Mouse (Mus musculus) adrenal gland, postnatal 10 days (tissue): ENCODE data around the gene Hoxa9. TPM values are rescaled to one million over a fixed set of nuclear protein-coding genes. Genes with fewer than 3 reads are reported as not detected.

ENCODE experiments used
- DNase-seq: peaks from one replicate; pipeline ENCODE4 v3.0.0; 2021; ENCODE audit warnings: mixed read lengths
- total RNA-seq, 2 experiments: library from RNA; stranded (reverse); gene quantifications; 2 replicates each; pipeline ENCODE4 v1.2.3; 2021

Gene Hoxa9
- total RNA-seq, 2 experiments from 2014 or later, result 3.0 to 4.4 TPM

DNA sequence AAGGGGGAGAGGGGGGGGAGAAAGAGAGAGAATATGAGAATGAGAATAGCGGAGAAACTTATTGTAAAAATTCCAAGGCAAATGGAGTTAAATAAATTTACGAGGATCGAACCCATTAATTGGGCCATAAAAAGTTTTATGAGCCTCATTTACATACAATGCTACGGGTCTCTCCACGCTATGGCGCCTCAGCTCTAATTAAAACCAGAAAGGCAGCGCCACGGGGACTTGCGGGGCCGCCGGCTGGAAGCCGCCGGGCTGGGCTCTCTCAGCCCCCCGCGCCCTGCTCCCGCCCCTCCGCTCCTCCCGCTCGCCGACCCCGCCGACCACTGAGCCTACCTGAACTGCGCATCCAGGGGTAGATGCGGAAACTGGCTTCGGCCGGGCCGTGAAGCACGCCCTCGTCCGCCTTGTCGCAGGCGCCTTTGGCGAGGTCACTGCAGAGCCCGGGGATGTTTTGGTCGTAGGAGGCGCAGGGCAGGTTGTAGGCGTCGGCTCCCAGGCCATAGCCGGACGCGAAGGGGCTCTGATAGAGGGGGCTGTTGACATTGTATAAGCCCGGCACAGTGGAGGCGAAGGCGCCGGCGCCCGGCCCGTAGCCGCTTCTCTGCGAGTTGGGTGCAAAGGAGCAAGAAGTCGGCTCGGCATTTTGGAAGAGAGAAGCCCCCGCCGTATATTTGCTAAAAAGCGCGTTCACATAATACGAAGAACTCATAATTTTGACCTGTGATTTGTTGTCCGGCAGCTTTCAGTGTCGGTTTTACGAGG, 14.0 kb downstream of the Hoxa9 start:
- peak; percentile 67 for DNase-seq

DNA sequence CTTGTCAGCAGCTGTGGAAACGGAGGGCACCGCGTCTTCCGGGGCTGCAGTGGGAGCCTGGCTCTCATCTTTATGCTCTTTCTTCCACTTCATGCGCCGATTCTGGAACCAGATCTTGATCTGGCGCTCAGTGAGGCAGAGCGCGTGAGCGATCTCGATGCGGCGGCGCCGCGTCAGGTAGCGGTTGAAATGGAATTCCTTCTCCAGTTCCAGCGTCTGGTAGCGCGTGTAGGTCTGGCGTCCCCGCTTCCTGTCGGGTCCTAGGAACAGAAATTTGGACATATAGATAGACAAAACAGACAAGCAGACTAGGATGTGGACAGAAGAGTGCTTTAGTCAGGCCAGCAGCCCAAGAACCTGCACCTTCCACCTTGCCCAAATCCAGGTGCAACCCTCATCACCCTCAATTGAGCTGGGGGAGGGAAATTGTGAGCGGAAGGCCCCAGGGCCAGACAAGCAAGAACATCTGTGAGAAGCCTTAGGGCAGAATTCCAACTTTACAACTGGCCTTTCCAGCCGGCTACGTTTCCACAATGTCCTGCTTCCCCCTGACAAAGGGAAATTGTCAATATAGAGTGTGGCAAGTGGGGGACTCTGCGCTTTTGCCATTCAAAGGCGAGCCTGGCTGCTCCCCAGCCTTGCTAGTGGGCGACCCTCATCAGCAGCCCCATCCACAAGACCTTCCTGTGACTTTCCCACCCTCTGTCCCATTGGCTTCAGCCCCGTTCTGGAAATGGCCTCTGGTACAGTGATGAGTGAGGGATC, 14.9 kb downstream of the Hoxa9 start:
- peak; percentile 42 for DNase-seq

DNA sequence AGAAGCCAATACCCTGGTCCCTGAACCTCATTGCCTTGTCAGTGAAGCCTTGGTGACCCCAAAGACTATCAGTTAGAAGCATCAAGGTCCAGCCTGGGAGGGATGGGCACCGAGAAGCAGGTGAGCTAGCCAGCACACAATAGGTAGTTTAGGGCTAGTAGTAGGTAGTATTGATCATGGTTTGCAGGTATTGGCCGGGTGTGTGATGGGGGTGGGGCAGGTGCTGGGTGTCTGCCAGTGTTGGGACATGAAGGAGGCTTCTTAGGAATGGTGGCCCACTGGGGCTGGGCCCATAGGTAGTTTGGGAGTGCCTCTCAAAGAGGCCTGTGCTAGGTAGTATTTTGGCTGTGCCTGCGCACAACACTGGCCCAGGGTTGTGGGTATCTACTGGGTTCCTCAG, 15.8 kb downstream of the Hoxa9 start:
- DNase-seq, result no peak

DNA sequence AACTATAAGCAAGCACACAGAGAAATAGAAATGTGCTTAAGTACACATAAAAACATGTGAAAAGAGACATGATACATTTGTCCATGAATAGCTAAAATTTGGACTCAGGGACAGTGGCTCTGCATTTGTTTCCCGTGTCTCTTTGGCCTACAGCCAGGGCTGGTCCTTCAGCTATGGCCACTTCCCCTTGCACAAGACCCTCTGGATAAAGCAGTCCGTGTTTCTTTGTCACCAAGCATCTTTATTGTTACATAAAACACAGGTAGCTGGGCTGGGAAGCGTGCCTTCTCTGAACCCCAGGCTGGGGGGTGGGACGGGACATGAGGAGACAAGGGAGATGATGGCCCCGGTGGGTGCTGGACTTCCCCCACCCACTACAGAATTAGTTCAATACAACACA, 16.6 kb downstream of the Hoxa9 start:
- no peak for DNase-seq

DNA sequence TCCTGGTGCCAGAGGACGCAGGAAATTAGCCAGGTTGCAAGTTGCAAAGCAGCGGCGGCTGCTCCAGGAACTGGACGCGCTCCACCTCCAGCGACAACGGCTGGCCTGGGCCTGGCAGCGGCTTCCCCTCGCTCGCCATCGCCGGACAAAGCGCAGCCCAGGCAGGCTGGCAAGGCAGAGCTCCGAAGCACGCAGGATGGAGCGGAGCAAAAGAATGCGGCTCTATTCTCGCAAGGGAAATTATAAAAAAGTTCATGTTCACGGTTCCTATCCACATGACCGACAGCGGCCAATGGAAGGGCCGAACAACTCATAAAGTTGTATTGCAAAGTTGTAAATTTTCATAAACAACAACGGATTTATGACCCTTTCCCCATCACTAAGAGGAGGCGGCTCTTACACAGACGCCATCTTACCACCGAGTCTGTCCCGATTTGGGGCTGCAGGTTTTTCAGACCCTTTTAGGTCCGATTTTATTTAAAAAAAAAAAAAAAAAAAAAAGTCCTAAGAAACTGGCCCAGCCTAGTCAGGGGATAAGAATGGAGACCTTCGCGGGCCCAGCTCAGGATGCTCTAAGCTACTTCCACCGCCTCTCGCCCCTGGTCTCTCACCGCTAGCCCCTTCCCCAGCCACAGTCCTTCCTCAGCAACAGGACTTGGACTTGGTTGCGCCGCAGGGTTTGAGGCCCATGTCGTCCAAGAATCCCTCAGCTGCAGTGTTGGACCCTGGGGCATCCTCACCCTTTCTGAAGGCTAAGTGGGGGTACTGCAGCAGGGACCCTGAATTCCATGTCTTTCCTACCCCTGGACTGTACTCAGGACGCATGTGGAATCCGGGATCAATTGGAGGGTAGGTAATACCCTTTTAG, 17.5 kb downstream of the Hoxa9 start, which contains the start of the genes Hoxa3 and Gm28308:
Hoxa3 (minus strand) TSS at position 218 of the 868 bp plus-strand sequence.
Gm28308 (minus strand) TSS at position 221 of the 868 bp plus-strand sequence.
- DNase-seq, result peak; percentile 85

DNA sequence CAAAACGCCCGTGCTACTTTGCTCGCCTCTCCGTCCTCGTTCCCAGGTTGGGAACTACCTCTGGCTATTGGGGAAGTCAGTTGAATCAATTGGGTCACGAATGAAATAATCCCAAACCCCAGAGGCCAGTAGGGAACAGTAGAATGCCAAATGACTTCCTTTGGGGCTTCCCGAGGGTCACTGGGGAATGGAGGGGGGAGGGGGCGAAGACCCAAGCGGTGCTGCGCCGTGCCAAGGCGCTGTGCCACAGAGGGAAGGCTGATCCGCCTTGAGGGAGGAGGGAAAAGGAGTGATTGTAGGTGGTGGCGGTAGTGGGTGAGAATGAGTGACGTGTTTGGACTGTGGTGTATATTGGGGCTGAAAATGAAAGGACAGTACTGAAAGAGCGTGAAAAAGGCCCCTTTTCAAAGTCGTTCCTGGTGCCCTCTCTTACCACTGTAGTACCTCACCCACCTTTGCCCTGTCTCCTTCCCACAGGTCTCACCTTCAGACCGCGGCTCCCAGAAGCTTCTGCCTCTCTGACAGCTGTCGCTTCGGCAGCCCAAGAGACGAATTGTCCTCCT, 18.3 kb downstream of the Hoxa9 start:
- peak; percentile 82 for DNase-seq

DNA sequence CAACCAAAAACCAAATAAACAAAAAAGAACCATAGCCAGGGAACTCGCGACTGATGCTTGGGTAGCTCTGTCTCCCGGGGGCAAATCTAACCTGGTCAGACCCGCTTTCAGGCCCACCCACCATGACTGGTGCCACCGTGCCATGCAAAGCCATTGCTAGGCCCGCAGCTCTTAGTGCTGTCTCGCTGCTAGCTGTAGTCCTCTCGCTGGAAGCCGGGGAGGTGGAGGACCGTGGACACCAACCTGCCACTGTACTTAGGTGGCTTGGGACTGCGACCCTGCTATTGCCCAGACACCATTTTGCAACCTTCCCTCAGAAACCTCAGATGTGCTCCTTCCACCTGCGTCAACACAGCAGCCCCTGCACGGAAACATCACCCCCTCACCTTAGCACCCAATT, 18.9 kb downstream of the Hoxa9 start:
- peak; percentile 36 for DNase-seq

DNA sequence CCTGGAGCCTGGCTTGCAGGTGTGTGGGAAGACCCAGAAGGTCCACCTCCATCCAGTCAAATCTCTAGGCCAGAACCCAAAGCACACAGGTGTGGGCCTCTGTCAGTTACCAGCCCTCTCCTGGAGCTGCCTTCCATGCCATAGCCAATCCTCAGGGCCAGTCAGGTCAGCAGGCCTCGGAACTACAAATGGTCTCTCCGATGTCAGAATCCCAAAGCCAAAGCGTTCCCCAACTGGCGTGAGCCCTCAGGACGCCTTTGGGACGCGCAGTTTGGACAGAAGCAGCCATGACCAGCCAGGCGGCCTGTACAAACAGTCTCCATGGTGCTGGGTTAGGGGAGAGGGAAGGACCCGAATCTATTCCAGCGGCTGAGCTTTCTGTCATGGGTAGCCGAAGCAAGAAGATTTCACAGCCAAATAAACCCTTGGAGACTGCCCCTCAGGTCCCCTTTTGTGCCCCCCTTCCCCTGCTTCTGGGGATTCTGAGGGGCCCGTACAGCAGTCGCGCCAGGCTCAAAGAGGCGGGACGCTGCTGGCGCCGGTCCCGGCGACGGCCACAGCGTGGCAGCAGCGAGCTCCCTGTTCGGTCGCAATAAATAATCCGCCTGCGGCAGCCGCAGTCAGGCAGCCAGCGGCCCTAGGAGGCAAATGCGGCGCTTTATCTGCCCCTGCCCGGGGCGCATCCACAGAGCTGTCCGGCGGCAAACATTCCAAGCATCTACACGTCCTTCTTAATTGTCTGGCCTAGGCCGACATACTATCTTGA, 19.5 kb downstream of the Hoxa9 start:
- peak; percentile 92 for DNase-seq

DNA sequence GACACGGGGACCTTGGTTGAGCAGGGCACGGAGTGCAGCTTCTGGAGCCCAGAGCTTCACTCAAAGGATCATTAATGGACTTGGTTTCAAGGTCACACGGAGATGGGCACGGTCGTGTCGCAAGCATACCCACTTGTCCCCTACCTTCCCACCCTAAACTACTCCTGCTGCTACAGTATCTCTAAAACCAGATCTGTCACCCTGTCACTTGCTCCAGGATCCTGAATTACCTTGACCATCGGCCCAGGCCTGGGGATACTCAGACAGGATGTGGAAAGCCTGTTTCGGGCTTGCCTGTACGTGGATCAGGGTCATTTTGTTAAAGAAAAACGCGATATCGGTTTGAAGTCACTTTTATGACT, 21.2 kb downstream of the Hoxa9 start:
- peak; percentile 38 for DNase-seq

DNA sequence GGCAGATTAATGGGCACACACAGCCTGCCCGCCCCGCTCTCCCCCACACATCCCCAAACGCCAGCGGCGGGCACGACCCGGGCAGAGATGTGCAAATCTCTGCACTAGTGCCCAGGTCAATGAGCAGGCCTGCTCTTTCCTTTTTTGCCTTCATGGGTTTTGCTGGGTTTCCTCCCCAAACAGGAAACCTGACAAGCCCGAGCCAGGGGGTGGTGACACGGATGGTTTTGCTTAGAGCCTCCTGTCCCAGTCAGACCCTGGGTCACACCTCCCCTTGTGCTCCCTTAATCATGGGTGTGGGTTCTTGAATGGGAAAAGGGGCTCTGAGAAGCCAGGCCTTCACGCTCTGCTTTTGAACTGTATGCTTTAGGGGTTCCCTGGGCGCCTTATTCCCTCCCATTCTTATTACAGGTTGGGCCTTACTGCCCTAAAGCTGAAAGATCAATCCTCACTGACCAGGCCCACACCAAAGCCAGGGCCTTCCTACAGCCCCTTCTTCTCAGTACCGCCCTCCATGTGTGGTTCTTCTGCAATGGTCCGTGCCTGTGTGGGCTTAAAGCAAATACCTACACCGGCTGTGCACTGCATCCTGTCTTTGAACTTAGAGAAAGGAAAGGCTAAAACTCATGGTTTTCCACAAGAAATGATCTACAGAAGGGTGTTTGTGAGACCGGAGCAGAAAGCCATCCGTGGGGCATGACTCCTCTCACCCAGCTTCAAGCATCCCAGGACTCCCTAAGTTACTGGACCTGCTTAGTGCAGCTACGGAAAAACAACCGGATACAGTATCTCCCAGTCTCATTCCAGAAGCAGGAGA, 21.8 kb downstream of the Hoxa9 start:
- no peak for DNase-seq

DNA sequence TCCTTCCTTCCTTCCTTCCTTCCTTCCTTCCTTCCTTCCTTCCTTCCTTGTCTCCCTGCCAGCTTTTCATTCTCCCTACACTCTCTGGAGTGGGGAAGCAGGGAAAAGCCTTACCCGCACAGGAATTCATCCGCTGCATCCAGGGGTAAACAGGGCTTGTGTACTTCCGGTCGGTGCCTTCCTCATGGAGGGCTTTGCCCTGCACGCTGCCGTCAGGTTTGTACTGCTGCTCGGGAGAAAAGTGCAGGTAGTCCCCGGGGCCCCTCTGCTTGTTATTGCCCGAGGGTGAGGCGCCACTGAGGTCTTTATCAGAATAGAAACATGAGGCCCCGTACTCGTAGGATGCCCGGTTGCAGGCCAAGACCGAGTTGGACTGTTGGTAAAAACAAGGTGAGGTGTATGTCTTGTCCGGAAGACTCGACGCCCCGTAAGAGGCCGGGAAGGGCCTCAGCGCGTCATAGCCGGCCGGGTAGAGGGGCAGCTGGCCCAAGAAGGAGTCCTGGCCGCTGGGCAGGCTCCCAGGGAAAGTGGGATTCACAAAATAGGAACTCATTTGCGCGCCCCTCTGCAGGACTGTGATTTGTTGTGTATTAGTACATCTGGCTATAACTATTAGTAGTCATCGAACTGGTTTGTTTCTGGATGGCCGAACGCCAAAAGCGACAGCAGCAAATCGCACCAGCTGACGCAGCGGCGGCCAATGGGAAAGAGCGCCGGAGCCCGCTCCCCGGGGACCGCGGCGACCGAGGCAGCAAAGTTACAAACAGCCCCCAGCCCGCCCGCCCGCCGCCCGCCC, 22.6 kb downstream of the Hoxa9 start, which contains the start of gene Hoxa6:
Hoxa6 (minus strand) TSS at position 651 of the 796 bp plus-strand sequence.
- DNase-seq, result peak; percentile 86

DNA sequence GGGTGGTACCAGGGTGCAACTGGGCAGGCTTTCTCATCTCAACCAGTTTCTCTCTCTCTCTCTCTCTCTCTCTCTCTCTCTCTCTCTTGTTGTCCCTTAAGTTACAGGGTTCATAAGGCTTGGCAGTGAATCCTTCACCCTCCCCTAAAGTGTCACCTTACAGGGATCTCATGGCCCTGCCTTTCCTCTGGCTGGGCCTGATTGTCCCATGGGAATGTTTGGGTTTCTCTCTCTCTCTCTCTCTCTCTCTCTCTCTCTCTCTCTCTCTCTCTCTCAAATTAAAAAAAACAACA, 23.3 kb downstream of the Hoxa9 start:
- no peak for DNase-seq

DNA sequence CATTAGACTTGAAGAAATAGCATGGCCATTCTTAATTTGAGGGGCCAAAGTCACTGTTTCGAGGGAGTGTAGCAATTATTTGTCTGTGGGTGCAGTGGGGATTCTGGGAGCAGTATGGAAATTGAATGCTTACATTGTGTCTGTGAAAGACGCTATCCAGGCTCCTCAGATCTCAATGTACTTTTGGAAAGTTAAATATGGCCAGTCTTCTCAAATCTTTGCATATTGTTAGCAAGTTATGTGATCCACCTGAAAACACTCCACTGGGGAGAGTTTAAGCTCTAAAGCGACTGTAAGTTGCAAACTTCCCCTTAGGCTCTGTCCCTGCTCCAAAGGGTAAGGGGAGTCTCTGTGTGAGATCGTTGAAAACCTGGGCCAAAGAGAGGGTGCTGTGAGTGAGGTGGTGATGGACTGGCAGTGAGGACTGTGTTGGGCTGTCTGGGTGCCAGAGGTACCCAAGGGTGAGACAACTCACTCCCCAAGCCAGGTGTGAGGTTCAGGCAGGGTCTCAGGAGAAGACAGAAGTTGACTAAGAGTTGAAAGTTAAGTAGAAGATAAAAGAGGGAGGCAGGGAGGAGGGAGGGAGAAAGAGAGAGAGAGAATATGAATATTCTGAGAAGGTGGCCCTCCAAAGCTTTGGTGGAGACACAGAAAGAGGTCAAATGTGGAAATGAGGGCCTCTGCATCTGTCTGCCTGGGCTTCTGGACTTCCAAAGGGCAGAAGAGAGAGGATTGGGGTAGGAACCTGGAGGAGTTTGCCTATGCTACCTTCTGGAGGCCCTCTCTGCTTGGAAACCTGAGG, 23.8 kb downstream of the Hoxa9 start:
- no peak for DNase-seq

DNA sequence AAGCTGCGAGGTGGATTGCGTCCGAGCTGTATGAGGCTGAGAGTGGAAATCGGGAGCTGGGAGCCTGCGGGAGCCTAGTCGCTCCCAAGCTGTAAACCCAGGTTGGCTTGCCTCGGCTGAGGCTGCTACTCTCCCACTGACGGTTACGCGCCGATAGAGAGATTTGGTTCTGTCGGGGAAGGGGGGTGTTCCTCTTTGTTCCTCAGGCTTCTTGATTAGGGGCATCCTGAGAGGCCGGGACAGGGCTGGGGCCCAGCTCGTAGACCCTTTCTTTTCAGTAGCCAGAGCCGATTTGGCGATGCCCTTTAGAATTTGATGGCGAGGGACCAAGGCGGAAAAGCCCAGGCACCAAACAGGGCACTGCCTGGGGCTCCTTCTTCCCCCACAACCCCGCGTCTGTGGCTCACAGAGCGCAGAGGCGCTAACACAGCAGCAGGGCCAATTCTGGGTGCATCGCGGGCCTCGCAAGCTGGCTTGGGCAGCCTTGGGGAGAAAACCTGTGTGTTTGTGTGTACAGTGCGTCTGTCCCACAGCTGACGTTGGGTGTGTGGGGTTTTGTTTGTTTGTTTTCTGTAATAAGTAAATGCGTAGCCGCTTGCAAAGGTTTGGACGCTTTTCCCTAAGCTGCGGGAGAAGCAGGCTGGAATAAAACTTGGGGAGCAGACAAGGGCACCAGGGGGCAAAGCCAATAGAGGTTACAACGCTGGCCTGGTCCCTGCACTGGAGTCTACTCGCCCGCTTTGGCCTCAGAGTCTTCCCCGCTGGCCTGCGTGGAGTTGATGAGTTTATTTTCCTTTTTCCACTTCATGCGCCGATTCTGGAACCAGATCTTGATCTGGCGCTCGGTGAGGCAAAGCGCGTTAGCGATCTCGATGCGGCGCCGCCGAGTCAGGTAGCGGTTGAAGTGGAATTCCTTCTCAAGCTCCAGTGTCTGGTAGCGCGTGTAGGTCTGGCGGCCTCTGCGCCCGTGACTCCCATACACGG, 25.0 kb downstream of the Hoxa9 start:
- peak; percentile 33 for DNase-seq

DNA sequence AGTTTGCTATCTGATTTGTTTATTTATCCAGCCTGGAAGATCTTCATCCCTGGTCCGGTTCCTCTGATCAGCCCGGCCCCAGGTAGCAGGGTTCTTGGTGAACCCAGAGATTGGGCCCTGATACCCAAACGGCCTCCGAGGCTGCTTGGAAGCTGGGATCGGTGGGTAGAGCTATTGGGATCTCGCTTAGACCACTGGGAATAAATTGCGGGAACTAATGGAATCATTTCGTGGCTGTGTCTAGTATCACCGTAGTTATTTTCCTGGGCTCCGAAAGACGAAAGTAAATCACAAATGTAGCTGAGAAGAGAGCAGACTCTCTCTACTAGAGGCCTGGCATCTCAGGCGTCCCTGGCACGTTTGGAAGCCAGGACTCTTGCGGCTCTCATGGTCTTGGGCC, 25.7 kb downstream of the Hoxa9 start:
- peak; percentile 39 for DNase-seq

DNA sequence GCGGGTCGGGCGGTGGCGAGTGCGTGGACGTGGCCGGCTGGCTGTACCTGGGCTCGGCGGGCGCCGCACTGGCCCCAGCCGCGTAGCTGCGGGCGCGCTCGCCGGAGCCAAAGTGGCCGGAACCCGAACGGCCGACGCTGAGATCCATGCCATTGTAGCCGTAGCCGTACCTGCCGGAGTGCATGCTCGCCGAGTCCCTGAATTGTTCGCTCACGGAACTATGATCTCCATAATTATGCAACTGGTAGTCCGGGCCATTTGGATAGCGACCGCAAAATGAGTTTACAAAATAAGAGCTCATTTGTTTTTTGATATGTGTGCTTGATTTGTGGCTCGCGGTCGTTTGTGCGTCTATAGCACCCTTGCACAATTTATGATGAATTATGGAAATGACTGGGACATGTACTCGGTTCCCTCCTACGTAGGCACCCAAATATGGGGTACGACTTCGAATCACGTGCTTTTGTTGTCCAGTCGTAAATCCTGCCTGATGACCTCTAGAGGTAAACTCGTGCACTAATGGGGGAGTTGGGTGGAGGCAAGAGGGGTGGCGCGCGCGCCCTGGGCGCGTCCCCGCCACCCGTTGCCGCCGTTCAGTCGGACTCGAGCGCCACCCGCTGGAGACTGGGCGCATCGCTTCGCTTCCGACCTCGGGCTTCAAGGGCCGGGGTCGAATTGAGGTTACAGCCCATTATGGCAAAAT, 26.7 kb downstream of the Hoxa9 start, which contains the start of gene Hoxa5:
Hoxa5 (minus strand) TSS at position 538 of the 703 bp plus-strand sequence.
- DNase-seq, result peak; percentile 95
